Mouse (Mus musculus) left cerebral cortex, postnatal 14 days (tissue): Measurements from ENCODE around the gene Cpne6. TPM values are rescaled to one million over a fixed set of nuclear protein-coding genes. Genes with fewer than 3 reads are reported as not detected.

ENCODE experiments used
- DNase-seq, 2 experiments: peaks; one replicate each; pipeline ENCODE4 v3.0.0; 2021 to 2022; ENCODE audit warnings: low spot score in 2 of 2, mixed read lengths in 1 of 2
- intact Hi-C: fragments of 180-260 bp; cut with DNase I; formaldehyde crosslinking; loops from one replicate; pipeline ENCODE4 v1.15.1; 2025
- total RNA-seq, 2 experiments: library from RNA; stranded (reverse); gene quantifications; 2 replicates each; pipeline ENCODE4 v1.2.3; 2021

Gene Cpne6
- total RNA-seq, 2 experiments from 2014 or later, result 184 to 205 TPM

DNA sequence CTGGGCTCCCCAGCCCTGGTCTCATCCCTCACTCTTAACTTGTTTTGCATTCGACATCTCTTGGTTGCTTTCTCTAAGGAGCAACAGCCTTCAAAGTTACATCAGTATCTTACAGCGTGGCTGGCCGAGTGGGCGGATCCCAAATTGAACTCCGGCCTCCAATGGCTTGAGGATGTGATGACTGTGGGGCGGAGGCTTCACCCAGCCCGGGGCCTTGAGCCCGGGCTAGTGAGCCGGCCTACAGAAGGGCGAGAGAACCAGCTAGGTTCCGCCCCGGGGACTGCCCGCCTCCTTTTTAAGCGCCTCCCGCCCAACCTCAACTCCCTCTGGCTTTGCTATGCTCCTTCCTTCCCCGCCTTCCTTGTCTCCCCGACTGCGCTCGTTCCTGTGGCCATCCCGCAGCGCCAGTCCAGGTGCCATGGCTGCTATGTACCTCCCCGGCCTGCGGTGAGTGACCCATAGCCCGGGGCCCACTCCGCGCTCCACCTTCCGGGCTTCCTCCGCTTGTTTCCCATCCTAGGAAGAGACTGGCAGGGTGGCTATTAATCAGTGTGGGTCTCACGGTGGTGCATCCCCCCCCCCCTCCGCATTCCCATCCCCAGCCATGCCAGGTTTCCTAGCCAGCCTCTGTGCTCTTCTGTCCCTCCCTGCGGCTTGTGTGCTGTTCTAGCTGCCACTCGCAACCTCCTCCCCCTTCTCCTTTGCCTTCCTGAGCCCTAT lies 30.0 kb downstream of the Cpne6 start, which contains the start of gene Pck2:
Pck2 (plus strand) TSS at position 200 of the 720 bp plus-strand sequence.
- intact Hi-C loops, result loop anchor here (10.0 kb wide), 1 partner anchor 395 kb away; no protein-coding TSS in a partner anchor
- DNase-seq, result peak; percentile 69

DNA sequence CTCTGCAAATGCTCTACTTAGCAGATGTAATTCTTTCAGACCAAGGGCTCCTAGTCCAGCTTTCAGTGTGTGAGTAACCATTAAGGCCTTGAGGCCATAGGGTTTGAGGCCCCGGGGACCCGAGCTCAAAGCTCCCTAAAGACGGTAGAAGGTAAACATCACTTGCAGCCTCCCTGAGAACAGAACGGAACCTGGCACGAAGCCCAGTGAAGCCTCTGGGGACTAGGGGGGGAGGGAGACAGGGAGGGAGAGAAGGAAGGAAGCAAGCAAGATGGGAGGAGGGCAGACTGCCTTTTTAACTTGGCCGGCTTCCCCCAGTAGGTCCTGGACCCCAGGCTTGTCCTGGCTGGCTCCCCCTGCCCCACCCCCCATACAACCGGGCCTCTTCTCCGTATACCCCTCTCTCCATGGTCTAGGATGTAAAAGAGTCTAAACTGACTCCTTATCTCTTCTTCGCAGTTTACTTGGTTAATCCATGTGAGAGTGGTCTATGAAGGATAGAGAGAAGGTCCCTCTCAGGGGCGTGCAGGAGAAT lies 30.6 kb downstream of the Cpne6 start:
- peak; percentile 74 for DNase-seq
- intact Hi-C loops, result loop anchor here (10.0 kb wide), 1 partner anchor 396 kb away; no protein-coding TSS in a partner anchor

DNA sequence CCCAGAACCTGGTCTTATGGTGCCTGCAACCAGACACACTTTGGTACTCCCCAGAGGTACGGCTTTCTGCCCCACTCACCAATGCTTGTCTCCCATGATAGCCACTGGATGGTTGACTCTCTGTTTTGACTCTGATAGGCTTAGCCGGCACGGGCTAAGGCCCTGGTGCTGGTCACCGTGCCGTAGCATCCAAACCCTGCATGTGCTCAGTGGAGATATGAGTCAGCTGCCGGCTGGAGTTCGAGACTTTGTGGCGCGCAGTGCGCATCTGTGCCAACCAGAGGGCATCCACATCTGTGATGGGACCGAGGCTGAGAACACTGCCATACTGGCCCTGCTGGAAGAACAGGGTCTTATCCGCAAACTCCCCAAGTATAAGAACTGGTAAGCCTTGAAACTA lies 32.0 kb downstream of the Cpne6 start:
- no peak for DNase-seq
- intact Hi-C loops, result loop anchor here (10.0 kb wide), 1 partner anchor 397 kb away; no protein-coding TSS in a partner anchor

DNA sequence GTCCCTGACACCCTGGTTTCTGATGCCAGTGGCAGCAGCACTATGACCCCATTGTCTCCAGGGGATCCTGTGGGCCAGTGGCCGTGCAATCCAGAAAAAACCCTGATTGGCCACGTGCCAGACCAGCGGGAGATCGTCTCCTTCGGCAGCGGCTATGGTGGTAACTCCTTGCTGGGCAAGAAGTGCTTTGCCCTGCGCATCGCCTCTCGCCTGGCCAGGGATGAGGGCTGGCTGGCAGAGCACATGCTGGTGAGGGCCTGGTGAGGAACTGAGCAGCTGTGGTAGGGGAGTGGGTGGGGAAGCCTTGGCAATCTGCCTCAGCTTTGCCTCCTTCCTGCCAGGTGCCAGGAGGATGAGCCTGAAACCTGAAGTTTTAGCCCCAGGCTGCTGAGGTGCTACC lies 34.1 kb downstream of the Cpne6 start:
- peak in 1 of 2 experiments; percentile 12 for DNase-seq
- intact Hi-C loops, result loop anchor here (10.0 kb wide), 1 partner anchor 400 kb away; no protein-coding TSS in a partner anchor

DNA sequence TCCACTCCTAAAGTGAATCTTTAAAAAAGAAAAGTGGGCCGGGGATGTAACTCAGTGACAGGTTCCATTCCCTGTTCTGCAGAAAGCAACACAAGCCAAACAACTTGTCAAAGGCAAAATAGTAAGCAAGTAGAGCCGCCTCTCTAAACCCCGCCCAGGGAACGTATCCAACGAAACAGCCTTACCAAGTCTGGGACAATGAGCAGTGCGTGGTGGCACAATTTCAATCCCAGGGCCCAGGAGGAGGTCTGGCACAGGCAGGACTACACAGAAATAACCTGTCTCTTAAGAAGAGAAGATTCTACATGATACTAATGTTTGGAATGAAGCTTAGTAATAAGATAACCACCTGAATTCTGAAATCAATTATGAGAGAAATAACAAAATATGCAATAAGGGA lies 39.9 kb downstream of the Cpne6 start:
- no peak for DNase-seq
- intact Hi-C loops, result no loop called here

DNA sequence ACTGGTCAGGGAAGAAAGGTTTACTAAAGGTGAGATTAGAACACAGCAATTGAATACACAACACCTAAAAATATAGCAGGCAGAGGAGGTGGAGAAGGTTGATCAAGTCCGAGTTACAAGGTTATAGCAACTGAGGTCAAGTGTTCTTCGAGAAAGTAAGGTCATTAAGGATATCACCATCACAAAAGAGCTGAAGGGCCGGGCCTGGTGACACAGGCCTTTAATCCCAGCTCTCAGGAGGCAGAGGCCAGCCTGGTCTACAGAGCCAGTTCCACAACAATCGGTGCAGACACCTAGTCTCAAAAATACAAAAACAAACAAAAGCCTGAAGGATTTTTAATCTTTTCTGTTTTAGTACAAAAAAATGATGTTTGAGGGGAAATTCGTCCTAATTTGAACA lies 41.1 kb downstream of the Cpne6 start:
- DNase-seq, result no peak
- intact Hi-C loops, result no loop called here

DNA sequence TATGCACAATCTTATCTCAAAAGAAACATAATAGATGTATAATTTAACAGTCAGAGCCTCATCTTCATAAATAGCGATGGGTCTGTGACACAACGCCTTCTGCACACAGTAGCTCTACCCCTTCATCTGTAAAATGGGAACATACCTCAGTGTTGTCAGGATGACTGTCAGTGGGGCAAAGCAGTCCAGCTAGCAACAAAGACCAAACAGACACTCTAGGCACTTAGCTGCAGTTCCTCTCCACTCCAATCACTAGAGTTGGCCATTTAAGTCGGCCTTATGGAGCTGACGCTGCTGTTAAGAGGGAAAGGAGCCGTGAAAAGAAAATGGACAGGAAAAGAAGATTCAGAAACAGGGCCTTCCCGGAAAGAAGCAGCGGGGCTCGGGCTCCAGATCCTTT lies 41.5 kb downstream of the Cpne6 start:
- no peak for DNase-seq
- intact Hi-C loops, result no loop called here

DNA sequence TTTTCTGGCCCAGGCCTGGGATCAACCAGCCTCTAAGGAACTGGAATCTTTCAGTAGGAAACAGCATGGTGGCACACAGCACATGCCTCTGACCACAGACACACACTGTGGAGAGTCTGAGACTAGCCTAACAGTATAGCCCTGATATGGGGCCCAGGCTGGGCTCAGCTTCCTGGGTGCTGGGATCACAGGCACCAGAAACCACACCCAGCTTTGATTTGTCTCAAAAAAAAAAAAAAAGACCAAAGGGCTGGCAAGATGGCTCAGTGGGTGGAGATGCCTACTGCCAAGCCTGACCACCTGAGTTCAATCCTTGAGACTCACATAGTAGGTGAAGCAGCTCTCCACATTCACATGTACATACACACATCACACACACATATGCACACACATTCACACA lies 44.4 kb downstream of the Cpne6 start:
- intact Hi-C loops, result no loop called here
- no peak for DNase-seq

DNA sequence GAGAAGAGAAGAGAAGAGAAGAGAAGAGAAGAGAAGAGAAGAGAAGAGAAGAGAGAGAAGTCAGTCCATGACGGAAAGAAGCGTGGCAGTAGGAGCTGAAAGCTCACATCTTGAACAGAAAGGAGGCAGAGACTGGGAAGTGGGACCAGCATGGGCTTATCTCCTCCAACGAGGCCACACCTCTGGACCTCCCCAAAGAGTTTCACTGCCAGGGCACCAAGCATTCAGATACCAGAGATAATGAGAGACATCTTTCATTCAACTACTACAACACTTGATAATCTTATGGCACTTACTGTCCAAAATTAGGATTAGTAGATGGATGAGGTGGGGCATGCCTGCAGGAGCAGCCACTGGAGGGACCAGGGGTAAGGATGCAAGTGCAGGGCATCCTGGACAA lies 45.5 kb downstream of the Cpne6 start:
- DNase-seq, result no peak
- intact Hi-C loops, result no loop called here

DNA sequence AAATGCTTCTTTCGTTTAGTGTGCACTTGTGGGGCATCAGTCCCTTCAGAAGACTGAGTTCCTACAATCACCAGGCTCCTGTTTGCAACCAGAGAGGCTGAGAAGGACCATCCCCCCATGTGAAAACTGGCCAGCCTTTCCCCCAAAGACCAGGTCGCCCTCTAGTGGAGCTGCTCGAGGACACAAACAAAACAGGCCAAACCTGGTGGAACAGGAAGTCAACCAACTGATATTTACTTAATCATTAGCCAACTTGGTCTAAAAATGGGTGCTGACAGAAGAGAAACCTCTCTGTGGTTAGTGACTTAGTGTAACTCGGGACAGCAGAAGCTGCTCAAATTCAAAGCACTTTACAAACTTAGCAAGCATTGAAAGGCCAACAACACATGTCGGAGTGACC lies 46.8 kb downstream of the Cpne6 start:
- DNase-seq, result peak; percentile 72 to 73
- intact Hi-C loops, result loop anchor here (1.0 kb wide), 1 partner anchor 64 kb away; no protein-coding TSS in a partner anchor

DNA sequence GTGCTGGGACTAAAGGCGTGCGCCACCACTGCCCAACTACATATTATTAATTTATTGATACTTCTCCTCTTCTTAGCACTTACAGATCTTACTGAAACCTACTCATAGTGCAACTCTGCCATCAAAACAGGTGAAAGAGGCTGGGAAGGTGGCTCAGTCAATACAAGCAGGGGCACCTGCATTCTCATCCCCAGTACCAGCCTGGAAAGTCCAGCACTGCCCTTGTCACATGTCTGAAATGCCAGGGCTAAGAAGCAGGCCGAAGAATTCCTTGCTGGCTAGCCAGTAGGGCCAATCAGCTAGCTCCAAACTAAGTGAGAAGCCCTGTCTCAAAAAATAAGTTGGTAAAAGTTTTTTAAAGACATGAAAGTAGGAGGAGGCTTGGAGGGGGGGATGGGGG lies 47.3 kb downstream of the Cpne6 start:
- DNase-seq, result no peak
- intact Hi-C loops, result loop anchor here (1.0 kb wide), 1 partner anchor 64 kb away; no protein-coding TSS in a partner anchor

DNA sequence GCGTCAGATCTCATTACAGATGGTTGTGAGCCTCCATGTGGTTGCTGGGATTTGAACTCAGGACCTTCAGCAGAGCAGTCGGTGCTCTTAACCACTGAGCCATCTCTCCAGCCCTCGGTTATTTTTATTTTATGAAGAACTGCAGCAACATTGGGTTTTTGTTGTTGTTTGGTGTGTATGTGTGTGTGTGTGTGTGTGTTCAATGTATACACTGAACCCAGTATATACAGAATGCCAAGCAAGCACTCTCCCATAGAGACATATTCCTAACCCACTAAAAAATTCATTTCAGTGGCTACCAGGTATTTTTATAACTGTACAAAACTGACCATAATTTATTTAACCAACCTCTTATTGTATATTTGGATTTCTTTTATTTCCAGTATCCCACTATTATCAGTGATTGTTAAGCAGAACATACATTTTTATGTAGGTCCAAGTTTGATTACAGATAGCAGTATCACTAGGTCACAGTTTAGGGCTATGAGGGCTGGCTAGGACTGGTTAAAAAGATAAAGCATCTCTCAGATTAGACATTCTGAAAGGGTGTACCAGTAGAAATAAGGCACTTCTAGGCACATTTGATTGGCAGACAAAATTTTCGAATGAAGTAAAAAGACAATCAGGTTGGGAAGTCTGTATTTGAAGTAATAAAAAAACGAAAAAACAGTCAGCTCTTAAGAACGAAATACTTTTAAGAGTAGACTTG lies 48.6 kb downstream of the Cpne6 start:
- DNase-seq, result no peak
- intact Hi-C loops, result no loop called here

DNA sequence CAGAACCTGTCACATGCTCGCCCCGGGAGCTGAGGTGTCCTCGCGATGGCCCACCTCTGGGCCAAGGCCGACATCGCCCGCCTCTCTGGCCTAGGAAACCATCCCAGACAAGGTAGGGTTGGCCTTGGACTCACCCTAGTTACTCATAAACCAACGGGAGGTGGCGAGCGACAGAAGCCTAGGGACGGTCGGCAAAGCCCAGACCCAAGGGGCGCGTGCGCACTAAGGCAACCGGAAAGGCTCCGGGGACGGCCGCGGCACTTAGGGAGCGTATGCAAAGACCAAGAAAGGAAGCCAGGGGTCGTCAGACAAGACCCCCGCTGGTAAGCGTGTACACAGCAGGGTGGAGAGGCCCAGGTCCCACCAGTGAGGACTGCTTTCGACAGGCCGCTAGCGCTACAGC lies 49.6 kb downstream of the Cpne6 start, which contains the start of gene Dcaf11:
Dcaf11 (plus strand) TSS at position 208 of the 403 bp plus-strand sequence.
- intact Hi-C loops, result no loop called here
- DNase-seq, result peak; percentile 89 to 90

DNA sequence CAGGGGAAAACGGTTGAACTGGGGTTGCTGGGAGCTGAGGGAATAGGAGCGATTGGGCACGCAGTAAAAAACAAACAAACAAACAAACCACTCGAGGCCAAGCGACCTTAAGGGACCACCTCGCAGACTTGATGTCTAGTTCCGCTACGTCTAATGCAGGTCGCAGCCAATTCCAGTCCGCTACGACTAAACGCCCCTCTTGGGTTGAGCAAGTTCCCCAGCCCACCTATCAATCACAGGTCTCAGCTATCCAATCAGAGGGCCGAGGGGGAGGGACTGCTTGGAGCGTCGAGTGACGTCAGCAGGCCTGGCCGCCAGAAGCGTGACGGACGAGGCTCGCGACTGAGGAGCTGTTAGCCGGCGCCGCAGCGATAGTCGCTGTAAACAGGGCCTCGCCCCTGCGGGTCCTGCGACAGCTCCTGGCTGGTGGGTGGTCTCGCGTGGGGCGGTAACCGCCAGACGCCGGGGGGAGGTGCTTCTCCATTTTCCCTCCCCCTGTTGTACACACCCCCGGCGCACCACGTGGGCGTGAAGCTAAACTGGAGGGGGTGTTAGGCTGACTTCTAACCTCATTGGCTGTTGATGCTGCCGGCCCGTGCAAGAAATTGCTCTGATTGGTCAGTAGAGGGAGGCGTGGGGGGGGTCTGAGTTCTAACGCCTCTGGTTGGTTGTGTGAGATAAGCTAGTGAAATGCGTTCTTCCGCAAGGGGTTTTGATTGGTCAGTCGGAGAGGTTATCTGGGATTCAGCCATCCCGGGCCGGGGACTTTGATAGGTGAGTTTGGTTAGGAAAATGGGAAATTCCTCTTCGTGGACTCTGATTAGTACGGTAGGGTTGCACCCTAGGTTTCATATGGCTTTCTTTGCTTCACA lies 50.2 kb downstream of the Cpne6 start, which contains the start of gene A730061H03Rik:
A730061H03Rik (minus strand) TSS at position 205 of the 872 bp plus-strand sequence.
- intact Hi-C loops, result no loop called here
- peak; percentile 98 to 100 for DNase-seq

DNA sequence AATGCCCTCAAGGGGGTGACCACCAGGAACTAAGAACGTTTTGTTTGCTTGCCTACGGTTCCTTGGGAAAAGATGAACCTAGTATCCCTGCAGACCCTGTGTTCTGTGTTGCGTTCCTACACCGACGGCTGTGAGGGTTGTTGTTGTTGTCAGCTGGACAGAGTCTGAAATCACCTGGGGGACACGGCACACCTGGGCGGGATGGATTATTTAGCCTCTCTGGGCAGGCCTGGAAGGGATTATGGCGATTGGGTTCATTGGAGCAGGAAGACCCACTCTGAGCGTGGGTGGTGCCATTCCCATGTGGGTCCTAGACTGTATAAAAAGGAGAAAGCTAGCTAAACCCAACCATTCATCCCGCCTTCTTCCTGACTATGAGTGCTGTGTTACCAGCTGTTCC lies 51.6 kb downstream of the Cpne6 start:
- intact Hi-C loops, result no loop called here
- no peak for DNase-seq

DNA sequence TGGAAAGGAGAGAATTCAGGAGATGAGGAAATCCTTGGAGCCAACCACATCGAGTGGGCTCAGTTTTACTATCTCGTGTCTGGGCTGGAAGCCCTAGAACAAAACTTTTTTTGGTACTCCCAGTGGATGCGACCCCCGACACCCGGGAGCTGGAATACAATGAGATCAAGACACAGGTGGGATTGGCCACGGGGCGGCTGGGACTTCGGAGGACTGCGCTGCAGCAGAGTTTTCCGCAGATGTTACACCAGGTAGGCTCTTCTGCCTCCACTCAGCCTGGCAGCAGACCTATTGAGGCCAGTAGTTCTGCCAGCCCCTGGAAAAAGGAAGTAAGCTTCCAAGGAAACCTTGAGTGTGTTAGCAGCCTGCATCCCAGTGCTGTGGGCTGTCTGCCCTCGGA lies 53.0 kb downstream of the Cpne6 start:
- intact Hi-C loops, result no loop called here
- DNase-seq, result no peak

DNA sequence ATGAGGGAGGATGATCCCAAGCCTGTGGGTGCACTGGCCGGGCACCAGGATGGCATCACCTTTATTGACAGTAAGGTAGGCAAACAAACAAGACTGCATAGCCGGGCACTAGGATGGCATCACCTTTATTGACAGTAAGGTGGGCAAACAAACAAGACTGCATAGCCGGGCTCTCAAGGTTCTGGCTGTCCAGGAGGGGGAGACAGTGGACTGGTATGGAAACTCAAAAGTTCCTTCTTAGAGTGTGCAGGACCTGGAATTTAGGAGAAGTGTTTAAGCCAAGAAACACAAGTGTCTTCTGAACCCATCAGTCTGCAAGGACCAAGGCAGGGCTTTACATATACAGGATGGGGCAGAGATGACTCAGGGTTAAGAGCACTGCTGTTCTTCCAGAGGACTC lies 55.5 kb downstream of the Cpne6 start:
- intact Hi-C loops, result no loop called here

More for the DNA sequence above, 55.5 kb downstream of the Cpne6 start:
- no peak for DNase-seq
